Mouse (Mus musculus): ENCODE results near the gene Mgarp.
"Not testable (repeated sequence)": the region's sequence is repeated elsewhere in the genome, so short reads cannot be mapped to it uniquely, and the experiment has no call there.

DNA sequence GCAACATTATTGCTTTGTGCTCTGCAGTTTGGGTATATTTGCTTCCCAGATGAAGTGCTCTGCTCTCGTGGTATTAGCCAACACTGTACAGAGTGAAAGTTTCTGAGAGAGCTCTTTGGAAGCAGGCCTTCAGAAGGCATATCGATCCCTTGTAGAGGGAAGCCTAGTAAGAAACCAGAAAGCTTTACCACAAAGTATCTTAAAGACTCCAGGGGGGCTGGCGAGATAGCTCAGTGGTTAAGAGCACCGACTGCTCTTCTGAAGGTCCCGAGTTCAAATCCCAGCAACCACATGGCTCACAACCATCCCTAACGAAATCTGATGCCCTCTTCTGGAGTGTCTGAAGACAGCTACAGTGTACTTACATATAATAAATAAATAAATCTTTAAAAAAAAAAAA is 52.4 kb downstream of the Mgarp start:
- TF ChIP-seq POLR2A (IDR thresholded peaks at IDR 0.05; ENCODE audit: control insufficient read depth, extremely low read depth, insufficient read depth, low read length, poor library complexity); CTCF (IDR thresholded peaks at IDR 0.05; ENCODE audit: borderline replicate concordance, control insufficient read depth, extremely low read depth, insufficient read depth, low read length, poor library complexity): not testable (repeated sequence)

Data from thymus, adult 2 months (tissue).